Mouse (Mus musculus): ENCODE measurements around the gene Gm26938. TPM values are rescaled to one million over a fixed set of nuclear protein-coding genes. Genes with fewer than 3 reads are reported as not detected.

Gm26938 gene
- polyA plus RNA-seq, 1 experiment from 2014 or later: 0.72 TPM

GRCm38 (mm10) chr5:139804107-139804551 is 22.1 kb downstream of the Gm26938 start:
- WGBS: 13% methylated on average over 6 of the region's 6 CpGs
- H3K27me3 ChIP-seq (ENCODE audit: insufficient read depth, low read length): no peaks in the 10 kb centered on the region
- no peak overlapping the region for H3K4me3 ChIP-seq (ENCODE audit: low read length)
- peak overlapping the region; percentile 36; the same call in 1 of the 2 replicates for H3K4me2 ChIP-seq (replicated peaks; ENCODE audit: low read depth, low read length)
- H3K4me1 ChIP-seq (ENCODE audit: insufficient read depth, low read length): peaks cover 10% of the 10 kb centered on the region
- no peak overlapping the region for H3K27ac ChIP-seq (ENCODE audit: low read length)
- H3K9ac ChIP-seq (replicated peaks; ENCODE audit: low read length): no peak overlapping the region; the same call in 1 of the 2 replicates
- ATAC-seq (ENCODE audit: low FRiP score, low TSS enrichment): peak; percentile 49
- H3K36me3 ChIP-seq (ENCODE audit: insufficient read depth, low read length): peaks cover 25% of the 10 kb centered on the region; the same call in 1 of the 2 replicates
- H3K9me3 ChIP-seq (ENCODE audit: low read length): no peaks in the 10 kb centered on the region

- H3K4me2 ChIP-seq (replicated peaks; ENCODE audit: low read depth, low read length): peak overlapping the region; percentile 36
- H3K9me3 ChIP-seq (ENCODE audit: low read length): no peaks in the 10 kb centered on the region
- peak; percentile 77 for ATAC-seq (ENCODE audit: low FRiP score, low TSS enrichment)
- 10% methylated on average over 12 of the region's 12 CpGs for WGBS
- H3K27ac ChIP-seq (ENCODE audit: low read length): no peak overlapping the region
- H3K9ac ChIP-seq (replicated peaks; ENCODE audit: low read length): peak overlapping the region; percentile 25; the same call in 1 of the 2 replicates
- no peak overlapping the region for H3K4me3 ChIP-seq (ENCODE audit: low read length)
- peaks cover 13% of the 10 kb centered on the region for H3K4me1 ChIP-seq (ENCODE audit: insufficient read depth, low read length)
- H3K27me3 ChIP-seq (ENCODE audit: insufficient read depth, low read length): no peaks in the 10 kb centered on the region
- H3K36me3 ChIP-seq (ENCODE audit: insufficient read depth, low read length): peaks cover 25% of the 10 kb centered on the region; the same call in 1 of the 2 replicates
These were observed 22.6 kb downstream of the Gm26938 start for GRCm38 (mm10) chr5:139803601-139804102.

GRCm38 (mm10) chr5:139803165-139803564 is 23.0 kb downstream of the Gm26938 start:
- H3K4me2 ChIP-seq (replicated peaks; ENCODE audit: low read depth, low read length): no peak overlapping the region
- H3K4me3 ChIP-seq (ENCODE audit: low read length): no peak overlapping the region
- peaks cover 25% of the 10 kb centered on the region; the same call in 1 of the 2 replicates for H3K36me3 ChIP-seq (ENCODE audit: insufficient read depth, low read length)
- no peaks in the 10 kb centered on the region for H3K27me3 ChIP-seq (ENCODE audit: insufficient read depth, low read length)
- H3K4me1 ChIP-seq (ENCODE audit: insufficient read depth, low read length): peaks cover 17% of the 10 kb centered on the region
- no peak for ATAC-seq (ENCODE audit: low FRiP score, low TSS enrichment)
- H3K9me3 ChIP-seq (ENCODE audit: low read length): no peaks in the 10 kb centered on the region
- no peak overlapping the region for H3K9ac ChIP-seq (replicated peaks; ENCODE audit: low read length)
- 73% methylated on average over 8 of the region's 8 CpGs for WGBS
- H3K27ac ChIP-seq (ENCODE audit: low read length): no peak overlapping the region

GRCm38 (mm10) chr5:139801880-139802279 is 24.3 kb downstream of the Gm26938 start:
- H3K27ac ChIP-seq (ENCODE audit: low read length): no peak overlapping the region
- H3K4me1 ChIP-seq (ENCODE audit: insufficient read depth, low read length): peaks cover 30% of the 10 kb centered on the region
- H3K4me3 ChIP-seq (ENCODE audit: low read length): no peak overlapping the region
- peaks cover 25% of the 10 kb centered on the region; the same call in 1 of the 2 replicates for H3K36me3 ChIP-seq (ENCODE audit: insufficient read depth, low read length)
- H3K4me2 ChIP-seq (replicated peaks; ENCODE audit: low read depth, low read length): no peak overlapping the region
- H3K9ac ChIP-seq (replicated peaks; ENCODE audit: low read length): no peak overlapping the region
- 92% methylated on average over 10 of the region's 10 CpGs for WGBS
- no peak for ATAC-seq (ENCODE audit: low FRiP score, low TSS enrichment)
- H3K27me3 ChIP-seq (ENCODE audit: insufficient read depth, low read length): no peaks in the 10 kb centered on the region
- no peaks in the 10 kb centered on the region for H3K9me3 ChIP-seq (ENCODE audit: low read length)

- Histone ChIP-seq H3K27me3 (ENCODE audit: insufficient read depth, low read length) (no peaks in the 10 kb centered on the region), H3K9ac (replicated peaks; ENCODE audit: low read length) (no peak overlapping the region), H3K27ac (ENCODE audit: low read length) (no peak overlapping the region), H3K4me3 (ENCODE audit: low read length) (no peak overlapping the region), H3K36me3 (ENCODE audit: insufficient read depth, low read length) (peaks cover 25% of the 10 kb centered on the region; the same call in 1 of the 2 replicates), H3K4me1 (ENCODE audit: insufficient read depth, low read length) (peaks cover 37% of the 10 kb centered on the region), H3K4me2 (replicated peaks; ENCODE audit: low read depth, low read length) (no peak overlapping the region), H3K9me3 (ENCODE audit: low read length) (no peaks in the 10 kb centered on the region)
- 89% methylated on average over 8 of the region's 8 CpGs for WGBS
- ATAC-seq (ENCODE audit: low FRiP score, low TSS enrichment): no peak
These were observed 25.0 kb downstream of the Gm26938 start for GRCm38 (mm10) chr5:139801231-139801630.

- Histone ChIP-seq H3K9me3 (ENCODE audit: low read length) (no peaks in the 10 kb centered on the region), H3K4me3 (ENCODE audit: low read length) (no peak overlapping the region), H3K4me2 (replicated peaks; ENCODE audit: low read depth, low read length) (no peak overlapping the region), H3K4me1 (ENCODE audit: insufficient read depth, low read length) (peaks cover 38% of the 10 kb centered on the region), H3K27ac (ENCODE audit: low read length) (no peak overlapping the region), H3K9ac (replicated peaks; ENCODE audit: low read length) (no peak overlapping the region), H3K36me3 (ENCODE audit: insufficient read depth, low read length) (peaks cover 21% of the 10 kb centered on the region; the same call in 1 of the 2 replicates), H3K27me3 (ENCODE audit: insufficient read depth, low read length) (no peaks in the 10 kb centered on the region)
- WGBS: 90% methylated on average over 33 of the region's 33 CpGs
- ATAC-seq (ENCODE audit: low FRiP score, low TSS enrichment): no peak
These were observed 26.2 kb downstream of the Gm26938 start for GRCm38 (mm10) chr5:139799801-139800590.

GRCm38 (mm10) chr5:139799041-139799440 is 27.2 kb downstream of the Gm26938 start:
- H3K36me3 ChIP-seq (ENCODE audit: insufficient read depth, low read length): peaks cover 21% of the 10 kb centered on the region; the same call in 1 of the 2 replicates
- no peak overlapping the region for H3K9ac ChIP-seq (replicated peaks; ENCODE audit: low read length)
- H3K9me3 ChIP-seq (ENCODE audit: low read length): no peaks in the 10 kb centered on the region
- no peak overlapping the region for H3K4me2 ChIP-seq (replicated peaks; ENCODE audit: low read depth, low read length)
- WGBS: 94% methylated on average over 9 of the region's 9 CpGs
- H3K4me1 ChIP-seq (ENCODE audit: insufficient read depth, low read length): peaks cover 39% of the 10 kb centered on the region
- ATAC-seq (ENCODE audit: low FRiP score, low TSS enrichment): no peak
- no peak overlapping the region for H3K27ac ChIP-seq (ENCODE audit: low read length)
- no peaks in the 10 kb centered on the region for H3K27me3 ChIP-seq (ENCODE audit: insufficient read depth, low read length)
- H3K4me3 ChIP-seq (ENCODE audit: low read length): no peak overlapping the region

- H3K36me3 ChIP-seq (ENCODE audit: insufficient read depth, low read length): peaks cover 21% of the 10 kb centered on the region; the same call in 1 of the 2 replicates
- no peaks in the 10 kb centered on the region for H3K9me3 ChIP-seq (ENCODE audit: low read length)
- H3K27ac ChIP-seq (ENCODE audit: low read length): 0 out of 2 replicates have a peak overlapping the region, but pooled peaks have one; percentile 33
- H3K9ac ChIP-seq (replicated peaks; ENCODE audit: low read length): 0 out of 2 replicates have a peak overlapping the region, but pooled peaks have one; percentile 27
- no peak overlapping the region; the same call in 1 of the 2 replicates for H3K4me2 ChIP-seq (replicated peaks; ENCODE audit: low read depth, low read length)
- no peaks in the 10 kb centered on the region for H3K27me3 ChIP-seq (ENCODE audit: insufficient read depth, low read length)
- peak; percentile 0; the same call in 1 of the 2 replicates for ATAC-seq (ENCODE audit: low FRiP score, low TSS enrichment)
- H3K4me3 ChIP-seq (ENCODE audit: low read length): no peak overlapping the region
- H3K4me1 ChIP-seq (ENCODE audit: insufficient read depth, low read length): peaks cover 39% of the 10 kb centered on the region
- 40% methylated on average over 11 of the region's 12 CpGs for WGBS
These were observed 27.9 kb downstream of the Gm26938 start for GRCm38 (mm10) chr5:139798168-139798900.

- H3K9ac ChIP-seq (replicated peaks; ENCODE audit: low read length): 0 out of 2 replicates have a peak overlapping the region, but pooled peaks have one; percentile 27
- peak overlapping the region; percentile 38 for H3K4me2 ChIP-seq (replicated peaks; ENCODE audit: low read depth, low read length)
- peak; percentile 40 for ATAC-seq (ENCODE audit: low FRiP score, low TSS enrichment)
These were observed 28.6 kb downstream of the Gm26938 start for GRCm38 (mm10) chr5:139797473-139798167.

More at GRCm38 (mm10) chr5:139797473-139798167, 28.6 kb downstream of the Gm26938 start:
- peak overlapping the region; percentile 84 for H3K27ac ChIP-seq (ENCODE audit: low read length)
- H3K36me3 ChIP-seq (ENCODE audit: insufficient read depth, low read length): peaks cover 21% of the 10 kb centered on the region; the same call in 1 of the 2 replicates
- peaks cover 46% of the 10 kb centered on the region for H3K4me1 ChIP-seq (ENCODE audit: insufficient read depth, low read length)
- no peaks in the 10 kb centered on the region for H3K9me3 ChIP-seq (ENCODE audit: low read length)
- no peak overlapping the region for H3K4me3 ChIP-seq (ENCODE audit: low read length)
- H3K27me3 ChIP-seq (ENCODE audit: insufficient read depth, low read length): no peaks in the 10 kb centered on the region
- WGBS: 43% methylated on average over 11 of the region's 11 CpGs
